Mouse (Mus musculus) ES-Bruce4 (cell line): ENCODE results near the gene Vinac1.

ENCODE experiments used
- CTCF ChIP-seq: IDR thresholded peaks from one replicate; pipeline ENCODE4 v1.8.1; 2011; ENCODE audit warnings: low read depth, low read length
- POLR2A ChIP-seq: IDR thresholded peaks from one replicate; pipeline ENCODE4 v1.8.1; 2011; ENCODE audit warnings: low read length; ENCODE audit not compliant: insufficient read depth

- no peak for TF ChIP-seq POLR2A
- no peak for TF ChIP-seq CTCF
These were observed 39.5 kb upstream of the Vinac1 start for GRCm38 (mm10) chr2:129087520-129087919.
